Comparison of ENCODE assay signal across 19 mouse cellular contexts in genomic region chr5:36683586-36683985, GRCm38 (mm10).
"Had no signal": no experiment of that assay in that cellular context is flagged by ENCODE, and none has a peak within 500 bp of the region (broad histone marks: within the 10 kb centered on the region; RNA-seq: fewer than 3 reads in every experiment).

No protein-coding gene starts in this region.

- H3K9me3 ChIP-seq: neural tube, embryonic 13.5 days; neural tube, embryonic 15.5 days had no signal

- H3K4me1 ChIP-seq: midbrain, embryonic 10.5 days; midbrain, embryonic 12.5 days had no signal

- H3K36me3 ChIP-seq: neural tube, embryonic 15.5 days had no signal

- H3K4me2 ChIP-seq: lung, embryonic 14.5 days; midbrain, embryonic 12.5 days; neural tube, embryonic 13.5 days; neural tube, embryonic 15.5 days had no signal

- H3K4me3 ChIP-seq: midbrain, embryonic 10.5 days; midbrain, embryonic 12.5 days; myocyte; neural tube, embryonic 13.5 days; neural tube, embryonic 15.5 days had no signal

- ATAC-seq: midbrain, embryonic 16.5 days had no signal

- DNase-seq: lung, adult 18-20 months; lung, embryonic 14.5 days; lung, postnatal 10 days; lung, postnatal 4 days; midbrain, embryonic 14.5 days; retina, postnatal 1 day; right cerebral cortex, adult 18-20 months; right cerebral cortex, postnatal 25 days; right cerebral cortex, postnatal 4 days; spleen, adult 18-20 months; thymus, adult 18-20 months; thymus, postnatal 14 days; thymus, postnatal 36 days had no signal

- H3K27ac ChIP-seq: midbrain, embryonic 10.5 days; midbrain, embryonic 12.5 days; neural tube, embryonic 13.5 days; neural tube, embryonic 15.5 days had no signal

- H3K27me3 ChIP-seq: midbrain, embryonic 12.5 days; neural tube, embryonic 13.5 days; neural tube, embryonic 15.5 days had no signal

- H3K9ac ChIP-seq: lung, embryonic 14.5 days; midbrain, embryonic 12.5 days; neural tube, embryonic 13.5 days; neural tube, embryonic 15.5 days had no signal
